Mouse (Mus musculus): ENCODE data around the gene Adamtsl5. TPM values are rescaled to one million over a fixed set of nuclear protein-coding genes. Genes with fewer than 3 reads are reported as not detected.
"Not testable (repeated sequence)": the region's sequence is repeated elsewhere in the genome, so short reads cannot be mapped to it uniquely, and the experiment has no call there.

Gene Adamtsl5
- polyA plus RNA-seq, 1 experiment from 2014 or later: 11.6 TPM

- Histone ChIP-seq H3K4me2 (replicated peaks) (no peak overlapping the region), H3K4me3 (replicated peaks) (no peak overlapping the region), H3K36me3 (no peaks in the 10 kb centered on the region), H3K9ac (no peak overlapping the region), H3K27me3 (peaks cover 89% of the 10 kb centered on the region), H3K9me3 (replicated peaks) (no peaks in the 10 kb centered on the region), H3K27ac (replicated peaks) (no peak overlapping the region), H3K4me1 (peaks cover 33% of the 10 kb centered on the region)
- whole genome bisulfite sequencing: 8% methylated on average over 9 of the region's 9 CpGs
- ATAC-seq (ENCODE audit: insufficient number of reproducible peaks, low FRiP score, low TSS enrichment, low read depth): no peak
Observed at GRCm38 (mm10) chr10:80355431-80355830, 7.2 kb upstream of the Adamtsl5 start.

- H3K4me1 ChIP-seq: peaks cover 45% of the 10 kb centered on the region
- H3K4me2 ChIP-seq (replicated peaks): no peak overlapping the region
- 59% methylated on average over 8 of the region's 8 CpGs for WGBS
- ATAC-seq (ENCODE audit: insufficient number of reproducible peaks, low FRiP score, low TSS enrichment, low read depth): no peak
- H3K9me3 ChIP-seq (replicated peaks): no peaks in the 10 kb centered on the region
- no peak overlapping the region for H3K9ac ChIP-seq
- no peak overlapping the region for H3K4me3 ChIP-seq (replicated peaks)
- peaks cover 90% of the 10 kb centered on the region for H3K27me3 ChIP-seq
- H3K36me3 ChIP-seq: no peaks in the 10 kb centered on the region
- H3K27ac ChIP-seq (replicated peaks): no peak overlapping the region
Observed at GRCm38 (mm10) chr10:80352727-80353126, 4.5 kb upstream of the Adamtsl5 start.

- Histone ChIP-seq H3K4me2 (replicated peaks) (no peak overlapping the region), H3K9me3 (replicated peaks) (no peaks in the 10 kb centered on the region), H3K27me3 (peaks cover 90% of the 10 kb centered on the region), H3K9ac (no peak overlapping the region), H3K36me3 (no peaks in the 10 kb centered on the region), H3K4me3 (replicated peaks) (no peak overlapping the region), H3K27ac (replicated peaks) (no peak overlapping the region), H3K4me1 (peaks cover 44% of the 10 kb centered on the region)
- ATAC-seq (ENCODE audit: insufficient number of reproducible peaks, low FRiP score, low TSS enrichment, low read depth): no peak
- WGBS: 26% methylated on average over 11 of the region's 11 CpGs
Observed at GRCm38 (mm10) chr10:80351896-80352295, 3.7 kb upstream of the Adamtsl5 start.

GRCm38 (mm10) chr10:80350292-80350691, 2.1 kb upstream of the Adamtsl5 start:
- H3K27me3 ChIP-seq: peaks cover 86% of the 10 kb centered on the region
- ATAC-seq (ENCODE audit: insufficient number of reproducible peaks, low FRiP score, low TSS enrichment, low read depth): peak; percentile 72; the same call in 1 of the 2 replicates
- H3K36me3 ChIP-seq: no peaks in the 10 kb centered on the region
- H3K4me2 ChIP-seq (replicated peaks): no peak overlapping the region
- no peak overlapping the region for H3K9ac ChIP-seq
- H3K27ac ChIP-seq (replicated peaks): no peak overlapping the region
- peaks cover 31% of the 10 kb centered on the region for H3K4me1 ChIP-seq
- 4% methylated on average over 7 of the region's 7 CpGs for WGBS
- H3K4me3 ChIP-seq (replicated peaks): no peak overlapping the region
- H3K9me3 ChIP-seq (replicated peaks): no peaks in the 10 kb centered on the region

GRCm38 (mm10) chr10:80348981-80349380, 769 bp upstream of the Adamtsl5 start:
- 0 out of 2 replicates have a peak, but pooled peaks have one; percentile 11 for ATAC-seq (ENCODE audit: insufficient number of reproducible peaks, low FRiP score, low TSS enrichment, low read depth)
- Histone ChIP-seq H3K27me3 (peaks cover 87% of the 10 kb centered on the region), H3K36me3 (no peaks in the 10 kb centered on the region), H3K9ac (0 out of 2 replicates have a peak overlapping the region, but pooled peaks have one; percentile 28), H3K4me2 (replicated peaks) (peak overlapping the region; percentile 61), H3K4me1 (peaks cover 43% of the 10 kb centered on the region), H3K4me3 (replicated peaks) (peak overlapping the region; percentile 39), H3K27ac (replicated peaks) (no peak overlapping the region), H3K9me3 (replicated peaks) (no peaks in the 10 kb centered on the region)
- WGBS: 15% methylated on average over 26 of the region's 26 CpGs

- Histone ChIP-seq H3K36me3 (no peaks in the 10 kb centered on the region), H3K4me2 (replicated peaks) (peak overlapping the region; percentile 61), H3K27ac (replicated peaks) (no peak overlapping the region), H3K4me1 (peaks cover 56% of the 10 kb centered on the region), H3K4me3 (replicated peaks) (peak overlapping the region; percentile 39), H3K9me3 (replicated peaks) (no peaks in the 10 kb centered on the region), H3K27me3 (peaks cover 89% of the 10 kb centered on the region), H3K9ac (no peak overlapping the region)
- ATAC-seq (ENCODE audit: insufficient number of reproducible peaks, low FRiP score, low TSS enrichment, low read depth): no peak
- 13% methylated on average over 17 of the region's 17 CpGs for WGBS
Observed at GRCm38 (mm10) chr10:80347514-80347967, 671 bp downstream of the Adamtsl5 start.

- Histone ChIP-seq H3K27me3 (peaks cover 91% of the 10 kb centered on the region), H3K4me1 (peaks cover 71% of the 10 kb centered on the region)
- 77% methylated on average over 6 of the region's 6 CpGs for WGBS
- not testable (repeated sequence) for H3K9ac ChIP-seq; H3K4me3 ChIP-seq (replicated peaks); H3K9me3 ChIP-seq (replicated peaks); ATAC-seq (ENCODE audit: insufficient number of reproducible peaks, low FRiP score, low TSS enrichment, low read depth); H3K27ac ChIP-seq (replicated peaks); H3K4me2 ChIP-seq (replicated peaks); H3K36me3 ChIP-seq
Observed at GRCm38 (mm10) chr10:80345929-80346328, 2.3 kb downstream of the Adamtsl5 start.

GRCm38 (mm10) chr10:80345122-80345521, 3.1 kb downstream of the Adamtsl5 start:
- H3K9ac ChIP-seq: no peak overlapping the region
- WGBS: 1% methylated on average over 16 of the region's 16 CpGs
- peak overlapping the region; percentile 10; the same call in 1 of the 2 replicates for H3K4me3 ChIP-seq (replicated peaks)
- H3K9me3 ChIP-seq (replicated peaks): no peaks in the 10 kb centered on the region
- ATAC-seq (ENCODE audit: insufficient number of reproducible peaks, low FRiP score, low TSS enrichment, low read depth): no peak
- peak overlapping the region; percentile 57 for H3K4me2 ChIP-seq (replicated peaks)
- peak overlapping the region; percentile 56 for H3K27ac ChIP-seq (replicated peaks)
- peaks cover 93% of the 10 kb centered on the region for H3K27me3 ChIP-seq
- H3K36me3 ChIP-seq: no peaks in the 10 kb centered on the region
- peaks cover 76% of the 10 kb centered on the region for H3K4me1 ChIP-seq

GRCm38 (mm10) chr10:80344131-80344661, 4.0 kb downstream of the Adamtsl5 start:
- peak overlapping the region; percentile 57 for H3K4me2 ChIP-seq (replicated peaks)
- H3K36me3 ChIP-seq: no peaks in the 10 kb centered on the region
- H3K27ac ChIP-seq (replicated peaks): peak overlapping the region; percentile 56
- H3K4me3 ChIP-seq (replicated peaks): peak overlapping the region; percentile 16
- H3K9ac ChIP-seq: no peak overlapping the region
- no peaks in the 10 kb centered on the region for H3K9me3 ChIP-seq (replicated peaks)
- peaks cover 74% of the 10 kb centered on the region for H3K4me1 ChIP-seq
- 33% methylated on average over 9 of the region's 9 CpGs for WGBS
- H3K27me3 ChIP-seq: peaks cover 85% of the 10 kb centered on the region
- ATAC-seq (ENCODE audit: insufficient number of reproducible peaks, low FRiP score, low TSS enrichment, low read depth): no peak

GRCm38 (mm10) chr10:80343425-80343895, 4.8 kb downstream of the Adamtsl5 start:
- H3K9ac ChIP-seq: no peak overlapping the region
- peaks cover 66% of the 10 kb centered on the region for H3K4me1 ChIP-seq
- H3K27ac ChIP-seq (replicated peaks): peak overlapping the region; percentile 65; the same call in 1 of the 2 replicates

GRCm38 (mm10) chr10:80342749-80343424, 5.3 kb downstream of the Adamtsl5 start:
- Histone ChIP-seq H3K36me3 (no peaks in the 10 kb centered on the region), H3K27me3 (peaks cover 72% of the 10 kb centered on the region), H3K4me2 (replicated peaks) (peak overlapping the region; percentile 57), H3K9me3 (replicated peaks) (no peaks in the 10 kb centered on the region), H3K27ac (replicated peaks) (peak overlapping the region; percentile 65; the same call in 1 of the 2 replicates), H3K9ac (no peak overlapping the region), H3K4me1 (peaks cover 61% of the 10 kb centered on the region), H3K4me3 (replicated peaks) (peak overlapping the region; percentile 39)
- WGBS: under 1% methylated on average over 32 of the region's 33 CpGs
- ATAC-seq (ENCODE audit: insufficient number of reproducible peaks, low FRiP score, low TSS enrichment, low read depth): peak; percentile 82

More at GRCm38 (mm10) chr10:80343425-80343895, 4.8 kb downstream of the Adamtsl5 start:
- peak overlapping the region; percentile 39 for H3K4me3 ChIP-seq (replicated peaks)
- 26% methylated on average over 13 of the region's 13 CpGs for WGBS
- peaks cover 77% of the 10 kb centered on the region for H3K27me3 ChIP-seq
- H3K36me3 ChIP-seq: no peaks in the 10 kb centered on the region
- ATAC-seq (ENCODE audit: insufficient number of reproducible peaks, low FRiP score, low TSS enrichment, low read depth): no peak; the same call in 1 of the 2 replicates
- H3K4me2 ChIP-seq (replicated peaks): peak overlapping the region; percentile 57
- no peaks in the 10 kb centered on the region for H3K9me3 ChIP-seq (replicated peaks)

Data from embryonic facial prominence, embryonic 15.5 days (tissue).